Mouse (Mus musculus) cerebellum, postnatal 25 days (tissue): ENCODE measurements around the gene Tbc1d23.
"Not testable (repeated sequence)": the region's sequence is repeated elsewhere in the genome, so short reads cannot be mapped to it uniquely, and the experiment has no call there.

Experiments
- DNase-seq, 2 experiments: peaks; one replicate each; pipeline ENCODE4 v3.0.0; 2021; ENCODE audit warnings: mixed read lengths in 2 of 2

Gene Tbc1d23

GRCm38 (mm10) chr16:57211037-57211436 is 20.3 kb downstream of the Tbc1d23 start:
- no peak for DNase-seq

DNA sequence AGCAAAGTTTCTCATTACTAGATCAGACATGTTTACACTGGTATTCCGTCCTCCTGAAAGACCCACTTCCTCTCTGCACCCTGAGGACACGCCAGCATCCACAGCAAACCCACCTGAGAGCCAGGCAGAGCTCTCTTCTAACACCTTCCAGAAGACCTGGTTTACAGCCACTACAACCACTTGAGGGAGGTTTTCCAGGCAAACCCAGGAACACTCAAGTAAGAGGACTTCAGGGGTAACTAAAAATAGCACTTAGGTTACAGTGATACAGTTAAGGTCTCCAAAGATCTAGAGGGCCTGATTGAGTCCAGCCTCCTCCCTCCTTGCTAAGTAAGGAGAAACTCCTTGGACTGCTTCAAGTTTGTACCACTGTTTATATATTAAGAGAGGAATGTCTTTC is 23.0 kb downstream of the Tbc1d23 start:
- no peak for DNase-seq

GRCm38 (mm10) chr16:57197281-57197680 is 34.0 kb downstream of the Tbc1d23 start:
- no peak for DNase-seq

GRCm38 (mm10) chr16:57196590-57196989 is 34.7 kb downstream of the Tbc1d23 start:
- no peak for DNase-seq

DNA sequence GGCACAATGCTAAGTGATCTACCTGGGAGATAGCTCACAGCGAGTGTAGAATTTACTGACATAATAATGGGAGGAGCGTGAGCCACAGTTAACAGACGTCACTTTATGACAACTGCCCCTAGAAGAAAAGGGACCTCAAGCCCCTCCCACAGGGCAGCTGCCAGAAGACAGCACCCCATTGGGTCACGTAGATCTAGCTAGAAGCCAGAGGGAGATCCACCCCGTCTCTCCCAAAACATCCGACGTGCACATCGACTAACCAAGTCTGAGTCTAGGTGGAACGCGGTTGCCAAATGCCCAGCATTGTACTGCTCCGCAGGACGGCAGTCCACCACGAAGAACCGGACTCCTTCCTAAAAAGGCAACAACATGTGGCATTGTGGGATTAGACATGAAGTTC is 40.1 kb downstream of the Tbc1d23 start:
- no peak for DNase-seq

DNA sequence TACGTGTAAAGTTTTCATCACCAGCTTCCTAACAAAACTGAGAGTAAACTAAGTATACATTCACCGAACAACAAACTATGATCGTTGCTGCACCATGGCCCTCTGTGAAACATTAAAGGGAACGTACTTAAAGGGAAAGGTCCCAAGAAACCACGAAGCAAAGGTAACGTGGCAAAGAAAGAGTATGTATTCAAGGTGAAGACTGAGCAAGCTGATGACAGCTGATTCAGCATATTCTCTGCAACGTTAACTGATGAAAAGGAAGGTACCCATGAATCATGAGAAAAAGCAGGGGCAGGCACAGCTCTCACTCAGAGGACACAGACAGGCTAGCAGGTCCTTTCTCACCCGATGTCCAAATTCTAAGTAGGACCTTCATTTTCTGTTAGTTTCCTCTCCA is 40.9 kb downstream of the Tbc1d23 start:
- no peak for DNase-seq

DNA sequence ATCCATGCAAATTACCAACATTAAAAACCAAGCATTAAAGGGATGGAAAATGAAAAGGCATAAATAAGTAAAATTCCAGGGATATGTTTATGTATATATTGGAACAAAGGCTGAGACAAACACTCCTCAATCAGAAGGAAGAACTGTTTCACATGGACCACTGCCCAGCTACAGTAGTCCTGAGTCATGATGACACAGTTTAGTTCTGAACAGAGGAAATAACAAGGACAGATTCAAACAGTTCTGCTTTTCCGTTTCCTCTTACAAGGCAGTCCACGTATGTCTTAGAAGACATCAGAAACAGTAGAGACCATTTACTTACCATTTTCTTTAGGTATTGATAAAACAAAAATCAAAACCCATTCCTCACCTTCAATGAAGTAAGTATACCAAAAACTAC is 41.8 kb downstream of the Tbc1d23 start:
- DNase-seq, result no peak

DNA sequence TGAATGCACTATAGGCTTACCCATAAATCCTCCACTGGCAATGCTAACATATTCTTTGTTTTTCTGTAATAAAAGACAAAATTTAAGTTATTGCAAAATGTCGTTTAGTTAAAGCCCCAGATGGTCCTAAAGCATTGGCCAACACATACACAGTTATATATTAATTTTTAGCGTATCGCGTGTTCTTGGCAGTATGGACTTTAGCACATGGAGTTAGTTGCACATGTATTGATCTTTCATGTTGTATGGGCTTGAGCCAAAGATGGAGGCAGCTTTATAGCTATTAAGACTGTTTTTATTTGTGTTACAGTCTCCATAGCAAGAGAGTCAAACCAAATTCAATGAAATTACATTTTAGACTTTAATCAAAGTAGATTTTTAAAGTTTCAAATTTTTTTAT is 44.7 kb downstream of the Tbc1d23 start:
- no peak for DNase-seq

GRCm38 (mm10) chr16:57182037-57182436 is 49.3 kb downstream of the Tbc1d23 start:
- no peak for DNase-seq

- peak in 1 of 2 experiments; percentile 13 for DNase-seq
Observed at GRCm38 (mm10) chr16:57181180-57181579, 50.1 kb downstream of the Tbc1d23 start.

DNA sequence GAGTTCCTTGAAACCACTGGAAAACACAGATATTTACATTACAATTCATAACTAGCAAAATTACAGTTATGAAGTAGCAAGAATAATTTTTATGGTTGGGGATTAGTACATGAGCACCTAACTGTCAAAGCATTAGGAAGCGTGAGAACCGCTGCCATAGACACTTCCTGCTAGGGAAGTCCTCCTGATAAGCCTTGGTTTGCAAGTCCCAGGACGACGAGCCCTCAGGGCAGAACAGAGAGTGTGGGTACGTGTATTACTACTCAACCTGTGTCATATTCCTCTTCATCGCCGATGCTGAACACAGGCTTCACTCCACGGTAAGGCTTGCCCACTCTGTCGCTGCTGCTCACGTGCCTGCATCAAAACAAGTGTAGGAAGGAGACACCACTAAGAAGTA is 53.6 kb downstream of the Tbc1d23 start:
- DNase-seq, result no peak

GRCm38 (mm10) chr16:57177254-57177653 is 54.0 kb downstream of the Tbc1d23 start:
- peak; percentile 25 to 49 for DNase-seq

GRCm38 (mm10) chr16:57176276-57176675 is 55.0 kb downstream of the Tbc1d23 start:
- no peak for DNase-seq

GRCm38 (mm10) chr16:57175751-57176150 is 55.6 kb downstream of the Tbc1d23 start:
- DNase-seq, result no peak

DNA sequence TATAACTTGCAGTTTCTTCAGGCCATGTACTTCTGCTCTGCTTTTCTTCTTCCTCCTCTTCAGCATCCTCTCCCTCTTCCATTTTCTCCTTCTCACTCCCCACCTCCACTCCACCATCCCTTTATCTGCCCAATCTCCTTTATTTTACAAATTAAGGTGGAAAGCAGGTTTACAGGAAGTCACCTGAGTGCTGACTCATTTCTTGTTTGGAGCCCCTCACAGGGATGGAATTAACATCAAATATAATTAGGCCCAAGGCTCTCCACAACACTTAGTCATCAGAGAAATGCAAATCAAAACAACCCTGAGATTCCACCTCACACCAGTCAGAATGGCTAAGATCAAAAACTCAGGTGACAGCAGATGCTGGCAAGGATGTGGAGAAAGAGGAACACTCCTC is 56.8 kb downstream of the Tbc1d23 start:
- not testable (repeated sequence) for DNase-seq

- DNase-seq, result no peak
Observed at GRCm38 (mm10) chr16:57171570-57171969, 59.7 kb downstream of the Tbc1d23 start.

DNA sequence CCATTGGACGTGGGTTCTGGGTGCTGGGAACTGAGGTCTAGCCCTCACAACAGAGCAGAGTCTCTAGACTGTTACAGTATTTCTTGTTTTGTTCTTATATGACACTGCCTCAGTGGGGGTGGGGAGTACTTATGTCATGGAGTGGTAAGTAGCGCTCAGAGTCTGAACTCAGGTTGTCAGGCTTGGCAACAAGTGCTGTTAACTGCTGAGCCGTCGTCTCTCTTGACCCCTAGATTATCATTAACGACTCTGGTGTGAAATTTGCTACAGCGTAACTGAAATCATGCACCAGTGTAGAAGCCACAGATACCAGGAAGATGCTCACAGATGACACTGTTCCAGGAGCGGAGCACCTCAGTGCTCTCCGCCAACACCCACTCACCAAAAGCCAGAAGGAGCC is 60.1 kb downstream of the Tbc1d23 start:
- no peak for DNase-seq

DNA sequence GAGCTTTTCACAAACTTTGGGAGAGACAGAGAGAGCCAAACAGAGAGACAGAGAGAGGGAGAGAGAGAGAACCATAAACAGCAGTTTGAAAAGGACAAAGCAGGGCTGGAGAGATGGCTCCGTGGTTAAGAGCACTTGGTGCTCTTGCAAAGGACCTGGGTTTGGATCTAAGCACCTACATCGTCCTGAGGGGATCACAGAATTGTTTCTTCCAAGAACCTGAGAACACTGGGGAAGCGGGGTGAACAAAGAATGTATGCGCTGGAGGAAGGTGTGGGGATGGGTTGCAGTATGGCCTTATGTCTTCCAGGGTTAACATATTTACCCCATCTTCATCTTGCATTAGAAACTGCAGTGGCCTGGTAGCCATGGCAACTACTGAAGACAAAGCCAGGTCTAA is 63.1 kb downstream of the Tbc1d23 start:
- no peak for DNase-seq

DNA sequence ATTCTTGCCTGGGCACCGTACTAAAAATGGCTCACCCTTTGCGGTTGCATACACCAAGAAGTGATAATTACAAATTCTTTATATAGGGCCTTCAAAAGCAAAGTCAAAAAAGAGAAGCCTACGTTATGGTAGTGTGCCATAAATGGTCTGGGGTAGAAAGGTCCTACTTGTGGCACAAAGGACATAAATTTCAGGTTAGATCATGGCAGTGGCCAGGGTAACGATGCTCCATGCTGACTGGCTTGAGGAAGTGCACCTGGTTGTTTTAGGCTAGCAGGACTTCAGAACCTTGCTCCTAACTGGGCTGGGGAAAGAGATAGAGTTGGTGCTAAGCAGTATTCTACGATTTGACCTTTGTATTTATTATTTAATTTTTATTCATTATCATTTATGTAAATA is 63.8 kb downstream of the Tbc1d23 start:
- no peak for DNase-seq

DNA sequence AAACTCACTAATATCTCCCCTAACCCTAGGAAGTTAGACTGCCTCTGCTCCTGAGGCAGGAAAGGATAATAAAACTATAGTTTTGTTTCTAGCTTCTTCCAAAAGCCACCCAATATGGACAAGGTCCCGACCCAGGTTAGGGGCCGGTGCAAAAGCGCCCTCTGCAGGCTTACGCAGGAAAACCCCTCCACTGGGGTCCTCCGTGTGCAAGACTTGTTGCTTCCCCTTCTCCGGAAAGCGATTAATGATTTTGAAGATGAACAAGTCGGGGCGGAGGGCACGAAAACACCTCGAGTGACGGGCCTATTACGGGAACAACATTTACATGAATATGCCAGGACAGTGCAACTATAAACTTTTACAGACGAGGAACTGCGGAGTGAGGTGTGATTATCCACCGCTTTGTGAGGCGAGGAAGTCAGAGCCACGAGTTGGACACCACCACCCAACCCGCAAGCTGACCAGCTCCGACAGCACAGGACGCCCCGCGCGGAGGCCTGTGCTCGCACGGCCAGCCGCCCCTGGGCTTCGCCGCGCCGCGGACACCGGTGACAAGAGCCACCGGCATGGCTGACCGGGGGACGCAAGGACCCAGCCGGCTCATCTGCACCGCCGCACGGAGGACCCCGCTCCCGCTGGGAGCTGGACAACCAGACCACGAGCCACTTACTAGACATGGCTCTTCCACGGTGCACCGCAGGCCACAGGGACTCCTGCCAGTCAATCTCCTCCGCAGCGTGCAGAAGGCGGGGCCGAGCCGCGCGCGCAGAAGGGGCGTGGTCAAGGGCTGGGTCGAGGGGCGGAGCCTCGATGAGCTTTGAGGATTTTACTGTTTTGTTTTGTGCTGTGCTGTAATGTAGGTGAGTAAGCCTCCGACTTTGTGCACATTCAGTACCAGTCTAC is 64.4 kb downstream of the Tbc1d23 start, which contains the start of gene Nit2:
Gene Nit2, minus strand, starts transcription at position 731 of the 903 bp plus-strand sequence.
- DNase-seq, result peak; percentile 95 to 97

DNA sequence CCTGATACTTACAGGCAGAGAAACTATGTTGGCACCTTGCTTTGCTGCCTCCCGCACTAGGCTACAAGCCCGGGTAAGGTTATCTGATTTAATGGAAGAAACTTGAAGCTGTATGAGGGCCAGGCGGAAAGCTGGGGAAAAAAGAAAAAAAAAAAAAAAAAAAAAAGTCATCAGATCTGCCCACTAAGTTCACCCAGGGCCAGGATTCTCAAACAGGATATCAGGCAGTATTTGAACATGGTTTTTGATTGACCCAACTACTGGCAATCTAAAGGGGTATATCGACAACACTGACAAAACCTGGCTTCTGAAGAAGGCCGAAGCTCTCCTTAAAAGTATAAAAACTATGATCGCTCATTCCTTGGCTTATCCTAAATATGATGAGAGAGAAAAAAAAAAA is 65.2 kb downstream of the Tbc1d23 start:
- DNase-seq, result no peak

DNA sequence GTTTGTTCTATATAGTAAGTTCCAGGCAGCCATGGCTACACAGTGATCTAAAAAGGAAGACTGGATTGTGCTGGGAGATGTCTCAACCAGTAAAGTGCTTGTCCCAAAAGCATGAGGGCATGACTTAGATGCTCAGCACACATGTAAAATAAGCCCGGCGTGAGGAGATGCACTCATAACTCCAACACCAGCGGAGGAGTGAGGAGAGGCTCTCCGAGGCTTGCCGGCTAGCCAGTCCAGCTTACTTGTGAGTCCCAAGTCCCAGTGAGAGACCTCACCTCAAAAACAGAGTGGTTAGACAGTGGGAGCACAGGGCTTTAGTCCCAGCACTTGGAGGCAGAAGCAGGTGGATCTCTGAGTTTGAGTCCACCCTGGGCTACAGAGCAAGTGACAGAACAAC is 66.1 kb downstream of the Tbc1d23 start:
- no peak for DNase-seq

GRCm38 (mm10) chr16:57163694-57164093 is 67.6 kb downstream of the Tbc1d23 start:
- DNase-seq, result no peak

GRCm38 (mm10) chr16:57162841-57163240 is 68.5 kb downstream of the Tbc1d23 start:
- no peak for DNase-seq

DNA sequence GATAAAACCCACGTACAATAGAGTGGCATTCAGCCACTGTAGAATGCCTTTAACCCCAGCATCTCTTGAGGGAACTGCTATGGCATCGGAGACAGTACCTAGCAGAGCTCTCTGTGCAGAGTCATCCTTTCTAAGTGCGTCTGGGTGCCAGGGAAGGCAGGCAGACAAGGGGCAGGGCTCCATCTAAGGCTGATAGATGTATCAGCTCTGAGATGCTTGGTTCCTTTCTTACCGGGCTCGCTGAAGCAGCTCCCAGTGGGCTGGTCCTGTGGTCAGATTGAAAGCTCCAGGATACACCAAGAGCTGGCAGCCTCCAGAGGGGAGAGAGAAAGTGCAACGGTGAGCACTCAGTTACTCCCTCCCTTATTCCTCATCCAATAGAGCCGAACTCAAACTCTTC is 71.5 kb downstream of the Tbc1d23 start:
- no peak for DNase-seq
